Mouse (Mus musculus) embryo, embryonic 9.5 days (tissue): ENCODE data around the gene Ano6.

Experiments
- DNase-seq: peaks from one replicate; pipeline ENCODE4 v3.0.0-alpha.2; 2017; ENCODE audit errors: extremely low spot score

The Ano6 gene

DNA sequence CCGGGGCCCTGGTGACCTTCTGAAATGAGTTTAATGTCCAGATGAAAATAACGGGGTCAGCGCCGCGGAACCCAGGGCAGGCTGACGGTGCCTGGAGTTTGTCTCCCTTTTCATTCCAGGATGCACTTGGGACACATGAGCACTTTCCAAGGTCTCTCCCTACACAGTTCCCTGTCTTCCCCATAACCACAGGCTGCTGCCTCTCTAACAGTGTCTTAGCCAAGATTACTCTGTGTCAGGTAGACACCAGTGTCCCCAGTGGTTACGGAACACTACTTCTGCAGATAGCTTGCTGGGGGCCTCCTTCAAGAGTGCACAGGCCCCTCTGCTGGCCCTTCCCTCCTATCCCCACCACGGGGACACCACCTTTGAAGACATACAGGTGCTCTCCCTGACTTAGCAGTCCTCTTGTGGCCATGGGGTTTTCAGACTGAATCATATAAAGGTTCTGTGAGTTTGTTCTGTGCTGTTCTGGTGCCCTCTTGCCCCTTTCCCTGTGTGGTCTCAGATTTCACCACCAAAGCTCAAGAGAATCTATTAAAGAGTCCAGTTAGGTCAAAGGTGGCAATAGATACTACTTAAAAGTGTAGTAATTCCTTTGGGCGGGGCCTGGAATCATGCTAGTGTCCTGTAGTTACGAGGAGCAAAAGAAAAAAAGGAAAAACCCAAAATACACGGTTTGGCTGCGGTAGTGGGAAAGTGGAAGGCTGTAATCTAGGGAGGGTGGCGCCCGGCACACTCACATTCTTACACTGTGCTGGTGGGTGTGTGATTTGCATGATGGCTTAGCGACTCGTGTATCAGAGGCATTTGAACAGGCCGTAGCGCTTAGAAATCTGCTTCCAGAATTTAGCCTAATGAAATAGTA is 95.5 kb downstream of the Ano6 start:
- no peak for DNase-seq

- no peak for DNase-seq
These were observed 96.7 kb downstream of the Ano6 start for GRCm38 (mm10) chr15:95887365-95887764.

GRCm38 (mm10) chr15:95888556-95888955 is 97.9 kb downstream of the Ano6 start:
- DNase-seq = no peak

- no peak for DNase-seq
These were observed 99.7 kb downstream of the Ano6 start for GRCm38 (mm10) chr15:95890368-95890767.

DNA sequence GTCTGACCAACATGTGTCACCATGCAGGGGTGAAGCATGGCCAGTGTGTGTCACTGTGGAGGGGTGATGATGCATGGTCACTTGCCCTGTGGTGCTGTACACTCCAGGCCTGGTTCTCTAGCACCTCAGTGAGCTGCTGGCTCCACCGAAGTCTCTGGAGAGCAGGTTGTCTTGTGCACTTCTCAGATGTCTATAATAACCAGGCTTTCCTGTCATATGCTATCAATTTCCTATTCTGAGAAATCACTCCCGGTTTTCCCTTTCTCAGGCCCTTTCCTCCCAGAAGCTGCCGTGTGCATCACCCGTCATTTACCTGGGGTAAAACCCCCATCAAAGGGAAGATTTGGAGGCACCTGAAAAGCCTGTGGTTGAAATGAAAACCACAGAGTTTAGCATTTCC is 101.5 kb downstream of the Ano6 start:
- no peak for DNase-seq

- no peak for DNase-seq
These were observed 102.3 kb downstream of the Ano6 start for GRCm38 (mm10) chr15:95892929-95893328.

GRCm38 (mm10) chr15:95895699-95896098 is 105.1 kb downstream of the Ano6 start:
- DNase-seq = no peak

- DNase-seq = no peak
These were observed 107.0 kb downstream of the Ano6 start for GRCm38 (mm10) chr15:95897653-95898052.

DNA sequence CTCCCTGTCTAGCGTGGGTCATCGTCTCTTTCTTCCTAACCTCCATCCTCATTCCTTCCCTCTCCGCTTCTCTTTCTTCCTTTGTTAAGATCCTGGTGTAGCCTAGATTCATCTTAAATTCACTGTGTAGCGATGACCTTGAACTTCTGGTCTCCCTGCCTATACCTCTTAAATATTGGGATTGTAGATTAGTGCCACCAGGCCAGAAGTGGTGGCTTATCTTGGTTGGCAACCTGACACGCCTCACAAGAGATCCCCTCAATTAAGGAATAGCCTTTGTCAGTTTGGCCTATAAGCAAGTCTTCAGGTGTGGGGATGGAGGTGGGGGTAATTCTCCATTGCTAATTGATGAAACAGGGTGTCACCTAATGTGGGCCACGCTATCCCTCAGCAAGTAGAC is 107.8 kb downstream of the Ano6 start:
- no peak for DNase-seq

DNA sequence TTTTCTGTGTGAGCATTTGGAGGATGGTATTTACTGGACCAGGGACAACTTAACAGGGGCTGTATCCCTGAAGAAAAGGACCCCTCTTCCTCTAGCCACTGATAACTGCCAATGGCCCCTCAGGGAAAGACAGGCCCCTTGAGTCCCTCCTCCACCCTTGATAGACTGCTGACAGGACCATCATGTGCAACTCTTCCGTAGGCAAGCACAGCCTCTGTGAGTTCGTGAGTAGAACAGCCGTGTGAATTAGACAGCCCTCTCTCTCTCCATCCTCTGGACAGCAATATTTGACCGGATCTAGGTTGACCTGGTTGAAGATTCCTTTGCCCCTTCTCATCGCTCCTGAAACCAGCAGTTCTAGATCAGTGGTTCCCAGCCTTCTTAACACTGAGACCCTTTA is 111.8 kb downstream of the Ano6 start:
- no peak for DNase-seq

- no peak for DNase-seq
These were observed 113.6 kb downstream of the Ano6 start for GRCm38 (mm10) chr15:95904247-95904646.

DNA sequence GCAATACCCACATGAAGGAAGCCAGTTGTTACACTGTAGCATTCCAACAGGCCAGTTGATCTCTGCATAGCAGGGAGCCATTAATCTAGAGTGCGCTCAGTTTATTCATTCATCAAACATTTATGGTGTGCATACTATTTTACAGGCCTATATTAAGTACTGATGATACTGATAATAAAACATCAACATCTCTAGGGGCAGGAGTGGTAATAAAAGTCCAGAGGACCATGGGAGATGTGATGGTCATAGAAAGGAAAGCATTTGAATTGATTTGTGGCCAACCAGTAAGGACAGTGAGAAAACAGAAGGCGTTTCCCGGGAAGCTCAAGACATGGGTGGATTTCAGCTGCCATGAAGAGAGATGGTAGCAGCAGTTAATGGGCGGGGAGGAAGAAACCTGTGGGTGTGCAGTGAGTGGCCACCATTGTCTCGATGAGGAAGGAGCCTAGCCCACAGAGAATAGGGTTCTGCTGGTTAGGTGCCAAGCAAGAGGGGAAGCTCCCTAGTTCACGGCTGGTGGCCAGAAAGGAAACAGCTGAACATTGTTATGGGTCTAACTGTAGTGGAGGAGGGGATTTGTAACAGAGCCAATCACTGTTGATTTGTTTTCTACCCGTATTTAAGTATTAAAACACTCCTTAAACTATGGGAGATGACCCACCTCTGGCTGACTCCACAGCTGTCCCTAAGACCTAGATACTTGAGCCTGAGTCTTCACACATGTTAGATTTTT is 115.5 kb downstream of the Ano6 start:
- no peak for DNase-seq

DNA sequence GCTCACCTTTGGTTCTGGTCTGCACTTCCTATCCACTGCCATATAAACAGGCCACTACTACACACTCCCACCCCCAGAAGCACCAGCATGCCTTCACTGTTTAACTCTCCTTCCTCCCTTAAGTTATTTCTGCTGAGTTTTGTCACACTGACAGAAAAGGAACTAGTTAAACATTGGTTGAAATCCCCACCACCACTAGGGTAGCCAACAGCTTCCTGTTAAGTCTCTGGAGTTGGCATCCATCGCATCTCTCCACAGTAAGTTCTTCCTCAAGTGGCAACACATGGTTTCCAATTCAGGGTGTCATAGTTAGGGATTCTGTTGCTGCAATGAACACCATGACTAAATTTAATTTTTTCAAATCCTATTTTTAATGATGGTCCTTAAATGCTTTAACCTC is 116.2 kb downstream of the Ano6 start:
- no peak for DNase-seq

DNA sequence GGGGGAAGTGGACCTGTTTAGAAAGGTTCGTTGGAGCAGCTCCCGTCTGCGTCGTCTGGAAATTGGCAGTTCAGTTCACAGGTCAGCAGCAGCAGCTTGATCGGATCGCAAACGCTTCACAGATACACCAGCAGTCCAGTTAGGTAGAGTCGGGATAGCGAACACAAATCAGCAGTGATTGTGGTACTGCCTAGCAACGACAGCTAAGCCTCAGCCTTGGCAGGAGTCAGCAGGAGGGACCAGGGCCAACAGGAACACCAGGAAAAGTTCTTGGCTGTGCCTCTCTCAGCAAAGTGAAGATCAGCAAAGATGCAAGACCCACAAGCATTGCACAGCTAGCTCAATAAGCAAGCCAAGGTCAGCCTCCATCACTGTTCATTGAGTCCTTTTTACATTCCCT is 116.7 kb downstream of the Ano6 start:
- DNase-seq = no peak

GRCm38 (mm10) chr15:95907909-95908308 is 117.3 kb downstream of the Ano6 start:
- DNase-seq = no peak

DNA sequence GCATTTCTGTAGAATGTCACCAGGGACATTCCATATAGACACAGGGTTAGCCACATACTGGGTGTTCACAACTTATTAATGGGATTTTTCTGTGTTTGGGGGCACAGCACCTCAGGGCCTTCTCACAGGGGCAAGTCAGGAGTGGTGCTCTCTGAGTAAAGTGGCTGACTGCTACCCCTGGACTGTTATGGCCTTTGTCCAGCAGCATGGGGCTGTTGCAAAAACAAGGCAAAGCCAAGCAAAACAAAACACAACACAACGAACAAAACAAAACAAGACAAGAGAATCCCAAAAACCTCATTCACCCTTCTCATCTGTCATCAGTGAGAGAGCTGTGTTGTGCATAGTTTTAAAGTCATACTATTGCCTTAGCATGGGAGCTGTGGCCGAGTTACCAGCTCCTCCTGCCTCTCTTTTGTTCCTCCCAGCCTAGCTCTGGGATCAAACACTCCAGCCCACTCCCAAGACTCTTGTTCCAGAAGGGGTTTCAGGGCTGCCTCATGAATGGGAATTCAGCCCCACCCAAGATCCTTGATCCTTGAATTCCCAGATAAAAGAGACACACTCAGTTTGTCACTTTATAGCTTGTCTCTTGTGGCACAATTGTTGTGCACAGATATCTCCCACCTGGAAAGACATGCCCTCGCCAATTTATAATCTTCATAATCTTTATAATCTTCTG is 119.6 kb downstream of the Ano6 start:
- DNase-seq = no peak

GRCm38 (mm10) chr15:95914963-95915362 is 124.3 kb downstream of the Ano6 start:
- no peak for DNase-seq

- no peak for DNase-seq
These were observed 124.8 kb downstream of the Ano6 start for GRCm38 (mm10) chr15:95915477-95915876.

DNA sequence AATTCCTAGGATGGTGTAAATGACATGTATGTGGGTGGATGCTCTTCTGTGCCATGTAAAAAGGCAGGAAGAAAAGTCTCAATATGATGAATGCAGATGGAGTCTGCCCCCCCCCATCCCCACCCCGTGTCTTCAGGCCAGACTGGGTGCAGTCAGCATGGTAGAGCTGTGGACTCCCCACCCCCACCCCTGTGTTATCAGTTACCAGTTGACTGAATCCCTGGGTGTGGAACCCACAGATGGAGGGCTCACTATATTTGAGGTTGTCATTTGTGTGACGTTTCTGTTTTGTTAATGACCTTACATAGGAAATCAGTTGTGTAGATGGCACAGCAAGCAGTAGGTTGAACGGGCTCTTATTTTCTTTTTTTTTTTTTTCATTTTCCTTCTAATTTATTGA is 126.7 kb downstream of the Ano6 start:
- DNase-seq = no peak

DNA sequence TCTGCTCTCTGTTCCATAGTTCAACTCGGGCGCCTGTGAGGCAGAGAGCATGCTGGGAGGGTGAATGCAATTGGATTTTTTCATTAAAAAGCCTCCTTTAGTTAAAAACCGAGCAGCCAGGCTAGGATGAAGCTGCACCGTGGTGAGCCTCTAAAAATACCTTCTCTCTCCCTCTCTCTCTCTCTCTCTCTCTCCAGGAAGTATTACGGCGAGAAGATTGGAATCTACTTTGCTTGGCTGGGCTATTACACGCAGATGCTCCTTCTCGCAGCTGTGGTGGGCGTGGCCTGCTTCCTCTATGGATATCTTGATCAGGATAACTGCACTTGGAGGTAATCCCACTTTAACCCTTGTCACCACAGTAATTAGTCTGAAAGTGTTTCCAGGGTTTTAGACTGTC is 129.4 kb downstream of the Ano6 start:
- no peak for DNase-seq

GRCm38 (mm10) chr15:95921072-95921471 is 130.4 kb downstream of the Ano6 start:
- no peak for DNase-seq

DNA sequence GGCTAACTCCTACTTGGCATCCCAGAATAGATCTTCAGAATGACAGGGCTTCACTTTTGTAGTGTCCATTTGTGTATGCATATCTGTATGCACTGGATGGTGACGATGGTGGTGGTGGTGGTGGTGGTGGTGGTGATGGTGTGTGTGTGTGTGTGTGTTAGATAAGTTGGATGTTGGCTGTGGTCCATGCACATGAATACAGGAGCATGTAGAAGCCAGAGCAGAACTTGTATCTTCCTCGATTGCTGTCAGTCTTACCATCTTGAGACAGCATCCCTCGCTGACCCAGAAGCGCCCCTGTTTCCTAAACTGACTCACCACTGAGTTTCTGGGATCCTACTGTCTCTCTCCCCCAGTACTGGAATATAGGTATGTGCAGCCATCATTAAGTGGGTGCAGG is 131.0 kb downstream of the Ano6 start:
- DNase-seq = no peak

- DNase-seq = no peak
These were observed 131.9 kb downstream of the Ano6 start for GRCm38 (mm10) chr15:95922558-95922957.
